Mouse (Mus musculus): ENCODE measurements around the gene Ppp1r9b.
A peak's percentile ranks its signal among the peaks of the same experiment; 100 is the strongest.

Ppp1r9b gene

DNA sequence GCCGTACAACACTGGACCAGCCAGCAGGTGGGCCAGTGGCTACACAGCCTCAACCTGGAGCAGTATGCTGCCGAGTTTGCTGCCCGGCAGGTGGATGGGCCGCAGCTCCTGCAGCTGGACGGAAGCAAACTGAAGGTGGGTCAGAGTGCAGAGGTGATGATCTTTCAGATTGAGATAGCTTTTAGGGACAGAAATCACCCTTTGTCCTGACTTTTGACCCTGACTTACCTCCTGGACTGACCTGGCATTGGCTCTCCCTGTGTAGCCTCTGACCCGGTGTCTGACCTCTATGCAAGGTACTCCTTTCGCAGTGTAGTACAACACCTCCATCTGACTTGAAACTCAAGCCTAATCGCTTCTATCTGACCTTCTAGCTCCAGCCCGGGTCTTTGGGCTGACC lies 32.6 kb downstream of the Ppp1r9b start:
- DNase-seq (ENCODE audit: low spot score): no peak

DNA sequence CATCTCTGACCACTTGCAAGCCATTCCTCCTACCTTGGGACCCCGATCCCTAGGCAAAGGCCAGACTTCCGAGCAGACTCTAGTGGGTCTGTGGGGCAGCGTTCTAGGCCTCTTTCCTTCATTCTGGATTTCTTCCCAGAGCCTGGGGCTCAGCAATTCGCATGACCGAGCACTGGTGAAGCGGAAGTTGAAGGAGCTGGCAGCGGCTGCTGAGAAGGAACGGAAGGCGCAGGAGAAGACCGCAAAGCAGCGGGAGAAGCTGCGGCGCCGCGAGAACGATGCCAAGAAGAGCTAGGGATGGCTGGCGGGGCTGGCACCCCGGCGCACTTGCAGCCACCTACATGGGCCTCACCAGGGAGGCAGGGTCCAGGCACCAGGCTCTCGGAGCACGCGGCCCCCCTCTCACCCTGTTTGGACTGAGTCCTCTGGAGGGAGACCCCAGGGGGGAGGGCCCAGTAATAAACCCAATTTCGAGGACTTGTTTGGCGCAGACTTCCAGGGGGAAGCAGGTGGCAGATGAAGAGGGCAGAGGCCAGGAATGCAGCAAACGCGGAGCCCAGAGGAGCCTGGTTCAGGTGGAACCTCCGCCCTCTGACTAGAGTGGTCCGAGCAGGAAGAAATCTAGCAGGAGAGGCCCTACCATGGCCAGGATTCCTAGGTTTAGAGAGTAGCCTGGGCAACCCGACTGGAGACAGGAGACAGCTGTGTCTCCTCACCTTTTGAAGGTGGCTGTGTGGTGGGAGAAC lies 33.8 kb downstream of the Ppp1r9b start:
- DNase-seq (ENCODE audit: low spot score): no peak

DNA sequence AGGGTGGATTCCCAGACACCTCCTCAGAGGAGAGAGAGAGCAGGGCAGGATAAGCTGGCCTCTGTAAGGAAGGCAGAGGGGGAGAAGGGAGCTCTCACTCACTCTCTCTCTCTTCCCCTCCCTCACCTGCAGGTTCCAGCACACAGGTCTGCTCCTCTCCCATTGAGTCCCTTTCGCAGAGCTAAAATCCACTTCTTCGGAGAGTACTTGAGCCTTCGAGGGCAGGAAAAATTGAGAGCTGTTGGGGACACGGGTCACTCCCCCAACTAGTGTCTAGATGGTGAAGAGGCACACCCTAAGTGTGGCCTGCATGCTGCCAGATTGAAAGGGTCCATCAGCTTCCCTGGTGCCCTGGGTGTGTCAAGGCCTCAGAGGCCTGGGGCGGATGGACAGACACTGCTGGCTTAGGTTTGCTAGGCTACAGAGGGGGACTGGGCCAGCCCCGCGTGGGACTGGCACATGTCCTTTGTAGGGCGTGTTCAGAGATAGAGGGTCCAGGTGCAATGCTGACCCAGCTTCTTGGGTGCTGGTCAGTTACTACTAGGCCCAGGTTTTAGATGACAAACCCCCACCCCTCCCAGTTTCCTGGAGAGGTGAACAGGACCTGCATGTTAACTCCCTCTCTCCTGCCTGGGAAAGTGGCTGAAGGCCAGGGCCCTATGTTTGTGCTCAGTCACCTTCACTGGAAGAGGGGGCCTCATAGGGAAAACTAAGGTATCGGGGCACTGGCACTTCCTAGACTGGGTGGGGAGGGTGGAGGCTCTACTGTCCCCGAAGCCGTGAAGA lies 34.6 kb downstream of the Ppp1r9b start:
- no peak for DNase-seq (ENCODE audit: low spot score)

DNA sequence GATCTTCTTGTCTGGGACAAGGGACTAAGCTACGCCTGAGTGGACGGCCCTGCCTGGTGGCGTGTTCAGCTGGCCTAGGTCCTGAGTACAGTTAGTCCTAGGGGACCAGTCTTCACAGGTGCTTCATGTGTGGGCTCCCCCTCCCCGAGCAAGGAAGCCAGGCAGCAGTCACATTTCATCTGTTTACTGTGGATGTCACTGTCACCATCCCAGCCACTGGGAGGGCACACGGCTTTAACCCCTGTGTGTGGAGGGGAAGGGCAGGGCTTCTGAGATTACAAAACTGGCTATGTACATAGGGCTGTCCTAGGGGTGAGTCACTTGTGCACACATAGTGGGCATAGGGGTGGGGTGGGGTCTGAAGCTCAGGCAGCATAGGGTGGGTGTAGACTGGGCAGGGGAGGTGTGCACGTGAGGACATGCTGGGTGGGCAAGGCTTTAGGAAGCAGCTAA lies 35.3 kb downstream of the Ppp1r9b start:
- DNase-seq (ENCODE audit: low spot score): no peak

DNA sequence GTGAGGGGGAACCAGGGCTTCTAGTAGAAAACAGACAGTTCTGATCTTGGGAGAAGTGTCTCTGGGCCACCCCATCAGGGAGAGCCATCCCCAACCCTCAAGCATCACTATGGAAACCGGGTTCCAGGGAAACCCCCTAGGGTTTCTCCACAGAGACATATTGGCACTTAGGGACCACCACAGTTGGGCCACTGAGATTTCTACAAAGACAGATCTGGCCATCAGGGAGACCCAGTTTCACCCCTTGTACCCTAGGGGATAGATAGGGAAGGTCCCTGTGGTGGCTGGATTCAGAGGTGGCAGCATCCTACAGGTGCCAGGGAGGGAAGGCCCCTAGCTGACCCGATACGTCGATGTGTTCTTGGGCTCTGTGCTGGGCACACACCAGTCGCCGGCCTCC lies 36.0 kb downstream of the Ppp1r9b start:
- DNase-seq (ENCODE audit: low spot score): no peak

DNA sequence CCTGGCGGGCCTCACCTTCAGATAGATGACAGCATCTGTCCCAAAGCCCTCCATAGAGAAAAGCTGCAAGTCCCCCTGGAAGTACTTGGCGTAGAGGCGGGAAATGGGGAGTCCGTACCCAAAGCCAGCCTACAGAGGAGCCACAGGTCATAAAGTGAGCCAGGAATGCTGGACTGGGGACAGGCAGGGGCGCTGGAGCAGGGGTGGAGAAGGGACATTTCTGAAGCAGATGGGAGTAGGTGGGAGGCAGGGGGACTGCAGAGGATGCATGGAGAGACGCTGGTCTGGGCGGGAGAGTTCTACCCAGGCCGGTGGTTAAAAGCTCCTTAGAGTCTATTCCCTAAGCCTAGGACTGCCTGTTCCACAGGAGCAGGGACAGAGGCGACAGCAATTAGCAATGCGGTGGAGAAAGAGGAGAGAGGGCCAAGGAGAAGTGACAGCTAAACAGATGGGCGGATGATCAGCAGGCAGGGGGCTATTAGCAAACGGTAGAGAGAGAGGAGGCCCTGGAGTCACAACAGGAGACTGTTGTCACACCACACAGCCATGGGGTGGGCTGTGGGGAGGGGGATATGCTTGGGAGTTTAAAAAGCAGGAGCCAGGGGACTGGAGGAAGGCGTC lies 37.1 kb downstream of the Ppp1r9b start:
- no peak for DNase-seq (ENCODE audit: low spot score)

DNA sequence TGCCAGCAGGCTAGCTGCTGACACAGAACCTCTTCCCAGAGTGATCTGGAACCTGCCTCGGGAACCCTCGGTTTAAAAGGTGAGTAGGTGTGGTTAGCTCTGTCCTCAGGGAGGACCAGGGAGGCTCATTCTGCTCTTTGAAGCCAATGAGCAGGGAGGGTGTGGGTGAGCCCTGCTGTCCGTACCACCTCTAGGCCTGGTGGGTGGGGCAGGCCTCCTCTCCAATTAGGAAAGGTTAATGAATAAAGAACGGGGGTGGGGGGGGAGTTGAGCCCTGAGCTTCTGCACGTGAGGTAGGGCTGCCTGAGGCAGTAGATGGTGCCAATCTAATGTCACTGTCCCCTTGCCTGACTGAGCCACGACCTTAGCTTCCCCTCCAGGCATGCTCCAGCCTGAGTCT lies 42.1 kb downstream of the Ppp1r9b start:
- DNase-seq (ENCODE audit: low spot score): no peak

DNA sequence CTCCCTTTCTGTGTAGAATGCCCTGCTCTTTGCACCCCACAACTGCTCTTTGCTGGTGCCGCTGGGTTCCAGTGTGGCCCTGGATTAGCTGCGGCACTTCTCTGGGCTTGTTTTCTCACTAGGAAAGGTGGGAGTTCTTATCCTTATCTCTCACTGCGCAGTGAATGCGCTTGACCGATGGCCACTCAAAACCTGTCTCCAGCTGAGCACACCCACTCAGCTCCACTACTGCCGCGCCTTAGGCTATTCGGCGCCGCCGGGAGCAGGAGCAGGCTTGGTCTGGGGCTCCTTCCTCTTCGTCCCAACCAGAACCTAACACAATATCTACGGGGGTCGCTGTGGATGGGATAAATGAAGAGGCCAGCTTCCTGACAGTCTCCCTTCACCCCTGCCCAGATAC lies 42.8 kb downstream of the Ppp1r9b start:
- no peak for DNase-seq (ENCODE audit: low spot score)

DNA sequence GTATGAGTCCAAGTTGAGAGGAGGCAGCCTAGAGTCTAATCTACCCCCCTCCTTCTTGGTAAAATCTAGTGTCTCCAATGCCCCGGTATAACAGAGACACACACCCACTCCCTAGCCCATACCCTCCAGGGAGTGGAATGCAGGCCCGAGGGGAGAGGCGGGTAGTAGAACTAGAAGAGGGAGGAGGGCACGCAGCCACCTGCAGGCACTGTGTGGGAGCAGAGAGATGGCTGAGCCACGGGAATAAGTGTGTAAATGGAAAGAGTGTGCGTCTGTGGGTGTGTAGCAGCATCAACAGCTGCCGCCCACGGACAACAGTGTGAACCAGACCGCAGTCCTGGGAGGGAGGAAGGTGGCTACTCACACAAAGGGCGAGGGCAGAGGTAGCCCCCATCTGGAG lies 44.1 kb downstream of the Ppp1r9b start:
- no peak for DNase-seq (ENCODE audit: low spot score)

DNA sequence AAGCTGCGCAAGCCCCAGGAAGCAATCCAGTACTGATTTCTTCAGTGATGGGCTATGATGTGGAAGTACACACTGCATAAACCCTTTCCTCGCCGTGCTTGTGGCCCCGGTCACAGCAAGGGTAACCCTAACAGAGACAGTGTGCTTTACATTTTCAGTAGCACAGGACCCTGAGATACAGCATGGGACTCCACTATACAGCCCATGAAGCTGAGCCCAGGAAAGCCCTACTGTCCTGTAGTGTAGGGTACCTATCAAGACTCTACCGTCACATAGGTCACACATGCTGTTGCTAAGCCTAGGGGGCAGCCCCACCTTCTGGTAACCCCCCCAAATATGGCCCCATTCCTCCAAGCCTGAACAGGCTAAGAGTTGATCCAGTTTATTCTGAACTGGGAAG lies 45.7 kb downstream of the Ppp1r9b start:
- no peak for DNase-seq (ENCODE audit: low spot score)

DNA sequence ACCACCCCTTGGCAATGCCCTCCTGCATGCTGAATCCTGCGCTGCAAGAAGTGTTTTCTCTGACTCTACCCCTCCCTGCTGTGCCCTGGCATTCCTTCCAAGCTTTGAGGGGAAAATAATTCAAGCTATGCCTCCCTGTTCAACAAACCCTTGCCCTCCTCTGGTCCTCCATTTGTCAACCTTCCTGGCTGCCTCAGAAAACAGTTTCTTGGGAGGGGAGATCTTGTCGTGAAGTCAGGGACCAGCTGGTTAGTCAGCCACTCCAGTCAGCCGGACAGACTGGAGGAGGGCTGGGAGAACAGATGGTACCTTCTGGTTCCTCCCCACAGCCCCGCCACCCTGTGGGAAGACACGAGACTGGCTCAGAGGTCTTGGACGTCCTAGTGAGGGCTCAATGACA lies 46.5 kb downstream of the Ppp1r9b start:
- DNase-seq (ENCODE audit: low spot score): no peak

DNA sequence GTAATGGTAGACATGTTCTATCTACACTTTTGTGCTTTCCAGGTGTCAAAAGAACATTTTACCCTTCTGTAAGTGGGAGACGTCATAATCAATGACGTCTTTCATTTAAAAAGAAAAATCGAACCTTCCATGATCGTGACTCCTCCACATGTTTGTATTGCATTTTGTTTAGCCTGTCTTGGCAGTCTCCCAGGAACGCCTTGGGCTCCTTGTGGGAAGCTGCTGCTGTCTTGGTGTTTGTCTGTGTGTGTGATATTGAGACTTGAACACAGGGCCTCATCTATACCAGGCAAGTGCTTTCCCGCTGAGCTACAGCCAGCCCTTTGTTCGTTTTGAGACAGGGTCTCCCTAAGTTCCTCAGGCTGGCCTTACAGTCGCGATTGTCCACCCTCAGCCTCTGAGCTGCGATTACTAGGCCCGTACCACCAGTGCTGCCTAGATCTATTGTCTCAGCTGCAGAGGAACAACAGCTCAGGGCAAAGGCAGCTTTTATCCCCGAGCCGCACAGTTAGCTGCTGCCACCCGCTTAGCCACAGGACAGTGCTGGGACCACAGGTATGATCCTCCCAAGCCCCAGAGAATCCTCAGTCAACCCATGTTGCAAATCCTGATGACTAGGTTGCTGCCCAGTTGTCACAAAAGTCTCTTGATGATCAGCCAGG lies 47.5 kb downstream of the Ppp1r9b start:
- no peak for DNase-seq (ENCODE audit: low spot score)

DNA sequence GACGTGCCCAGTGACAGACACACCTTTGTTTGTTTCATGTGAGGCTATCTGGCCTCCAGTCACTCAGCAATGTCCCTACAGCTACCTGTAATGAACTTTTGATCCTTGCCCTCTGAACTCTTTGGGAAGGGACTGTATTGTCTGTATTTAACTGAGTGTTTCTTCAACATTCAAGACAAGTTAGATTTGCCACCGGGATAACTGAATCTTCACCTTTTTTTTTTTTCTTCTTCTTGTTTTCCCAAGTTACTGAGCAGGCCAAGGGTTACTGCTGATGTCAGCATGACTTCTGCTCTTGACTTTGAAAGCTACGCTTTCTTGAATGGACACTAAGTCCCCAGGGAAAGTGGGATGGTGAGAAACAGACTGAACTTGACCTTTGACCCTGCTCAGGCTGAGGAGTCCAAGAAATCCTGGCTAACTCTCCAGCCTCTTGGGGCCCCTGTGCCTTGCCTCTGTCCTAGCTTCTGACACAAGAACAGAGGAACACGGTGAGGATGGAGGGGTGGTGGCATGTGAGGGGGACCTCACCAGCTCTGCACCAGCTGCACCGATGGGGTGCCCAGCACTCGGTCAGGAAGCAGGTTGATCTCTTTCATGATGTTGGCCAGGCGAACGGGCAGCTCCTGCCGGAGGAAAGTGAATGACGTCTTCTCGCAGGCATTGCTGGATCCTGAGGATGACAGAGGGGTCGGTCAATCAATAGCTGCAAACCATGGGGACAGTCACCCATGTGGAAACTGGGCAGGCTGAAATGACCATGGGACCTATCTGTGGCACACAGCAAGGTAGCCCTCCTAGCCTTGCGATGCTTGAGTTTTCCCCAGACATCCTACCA lies 48.2 kb downstream of the Ppp1r9b start:
- DNase-seq (ENCODE audit: low spot score): no peak

DNA sequence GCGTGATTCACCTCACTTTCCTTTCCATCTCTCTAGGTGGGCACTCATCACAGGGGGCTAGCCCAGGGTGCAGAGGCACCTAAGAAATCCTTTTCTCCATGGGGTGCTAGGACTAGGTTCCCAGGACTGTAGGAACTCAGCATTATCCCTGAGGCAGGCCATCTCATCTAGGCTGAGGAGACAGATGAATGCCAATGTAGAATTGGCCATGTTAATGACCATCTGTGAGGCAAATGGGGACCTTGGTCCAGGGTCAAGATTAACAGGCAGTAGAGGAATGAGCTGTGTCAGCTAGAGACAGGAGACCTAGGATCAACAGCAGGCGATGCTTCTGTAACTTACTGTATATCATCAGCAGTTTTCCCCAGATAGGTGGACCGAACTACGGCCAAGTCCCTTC lies 48.9 kb downstream of the Ppp1r9b start:
- DNase-seq (ENCODE audit: low spot score): no peak

DNA sequence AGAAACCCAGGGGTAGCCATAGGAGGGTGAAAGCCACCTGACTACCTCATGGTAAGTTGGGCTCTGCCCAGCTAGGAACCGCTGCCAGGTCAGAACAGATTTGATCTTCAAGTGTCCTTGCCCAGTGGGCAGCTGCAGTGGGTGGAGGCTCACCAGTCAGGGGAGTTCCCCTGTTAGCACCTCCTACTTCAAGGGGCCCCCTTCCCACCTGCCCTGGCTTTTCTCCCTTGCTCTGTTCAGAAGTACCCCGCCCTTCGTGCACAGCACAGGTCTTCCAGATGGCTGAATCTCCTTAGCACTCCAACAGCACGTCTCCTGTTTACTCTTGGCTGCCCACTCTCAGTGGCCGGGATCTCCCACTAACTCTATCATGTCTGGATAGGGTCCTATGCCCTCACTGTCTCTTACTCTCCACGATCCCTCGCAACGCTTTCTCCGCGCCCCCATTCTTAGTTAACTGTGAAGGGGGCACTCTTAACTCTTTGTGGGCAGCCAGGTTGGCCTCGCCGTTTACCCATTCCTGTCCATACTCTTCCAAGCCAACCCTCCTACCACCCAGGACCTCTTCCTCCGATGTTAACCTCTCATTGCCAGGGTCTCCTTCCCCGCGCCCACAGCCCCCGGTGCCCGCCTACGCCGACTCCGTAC lies 49.8 kb downstream of the Ppp1r9b start:
- peak; percentile 51 for DNase-seq (ENCODE audit: low spot score)

DNA sequence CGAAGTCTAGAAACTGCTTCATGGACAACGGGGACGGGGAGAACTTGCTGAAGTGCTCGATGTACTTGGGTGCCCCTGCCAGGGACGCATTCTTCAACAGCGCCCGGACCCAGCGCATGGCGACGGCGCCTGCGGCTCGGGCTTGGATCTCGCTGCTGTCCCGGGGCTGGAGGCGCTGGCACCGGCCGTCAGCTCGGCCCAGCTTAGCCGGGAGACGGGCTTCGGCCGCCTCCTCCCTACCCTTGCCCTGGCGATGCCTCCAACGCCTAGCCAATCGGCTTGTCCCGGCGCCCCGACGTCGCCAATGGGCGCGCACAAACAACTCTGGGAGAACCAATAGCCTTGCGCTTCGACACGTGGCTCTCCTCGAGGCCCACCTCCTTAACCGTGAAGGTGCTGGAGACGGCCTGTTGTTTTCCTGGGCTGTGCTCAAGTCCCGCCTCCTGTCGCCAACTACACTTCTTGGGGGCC lies 50.3 kb downstream of the Ppp1r9b start, which contains the start of gene Pdk2:
TSS of gene Pdk2 (minus strand) at position 216 of the 471 bp plus-strand sequence.
- DNase-seq (ENCODE audit: low spot score): peak; percentile 97

DNA sequence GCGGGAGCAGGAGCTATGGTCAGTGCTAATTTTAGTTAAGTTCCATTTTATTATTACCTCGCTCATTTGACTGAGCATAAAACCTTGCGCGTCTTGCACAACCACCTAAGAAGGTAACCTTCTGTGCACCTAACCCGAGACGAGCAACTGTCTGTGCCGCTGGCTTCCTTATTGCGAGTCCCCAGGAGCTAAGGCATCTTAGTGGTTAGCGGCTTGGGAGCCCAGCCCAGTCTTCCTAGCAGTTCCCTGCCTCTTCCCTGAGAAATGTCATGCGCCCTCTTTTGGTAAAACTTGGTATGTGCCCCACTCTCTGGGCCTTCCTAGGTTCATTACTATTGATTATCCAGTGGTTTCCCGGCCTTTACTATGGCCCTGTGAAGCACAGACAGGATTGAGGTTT lies 51.3 kb downstream of the Ppp1r9b start:
- DNase-seq (ENCODE audit: low spot score): peak; percentile 88

DNA sequence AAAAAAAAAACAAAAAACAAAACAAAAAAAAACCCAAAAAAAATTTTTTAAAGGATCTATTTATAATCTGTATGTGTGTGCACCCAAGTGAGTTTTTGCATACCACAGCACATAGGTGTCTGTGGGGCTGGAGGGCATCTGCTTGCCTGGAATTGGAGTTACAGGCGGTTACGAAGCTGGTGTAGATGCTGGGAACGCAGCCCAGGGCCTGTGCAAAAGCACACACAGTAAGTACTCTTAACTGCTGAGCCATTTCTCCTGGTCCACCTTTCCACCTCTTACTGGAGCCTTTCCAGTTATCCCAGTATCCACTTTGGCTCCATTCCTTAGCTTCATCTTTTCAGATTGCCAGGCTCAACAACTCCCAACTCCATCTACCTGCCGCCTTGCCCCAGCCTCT lies 52.2 kb downstream of the Ppp1r9b start:
- no peak for DNase-seq (ENCODE audit: low spot score)

DNA sequence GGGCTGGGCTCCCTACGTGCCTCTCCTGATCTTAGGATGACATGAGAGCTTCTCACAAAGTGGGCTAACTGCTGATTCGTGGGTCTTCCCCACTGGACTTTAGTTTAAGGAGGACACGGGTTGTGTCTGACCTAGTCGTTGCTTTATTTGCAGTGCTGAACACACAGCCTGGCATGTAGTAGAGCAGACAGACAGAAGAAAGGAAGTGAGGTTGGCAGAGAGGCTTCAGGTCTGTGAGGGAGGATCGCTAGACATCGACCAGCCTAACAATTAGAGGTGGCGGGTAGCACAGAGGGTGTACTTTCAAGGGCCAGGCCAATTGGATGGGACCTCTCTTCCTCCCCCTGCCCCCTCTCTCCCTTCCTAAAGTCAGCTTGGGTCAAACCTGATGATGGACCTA lies 52.8 kb downstream of the Ppp1r9b start:
- DNase-seq (ENCODE audit: low spot score): no peak

DNA sequence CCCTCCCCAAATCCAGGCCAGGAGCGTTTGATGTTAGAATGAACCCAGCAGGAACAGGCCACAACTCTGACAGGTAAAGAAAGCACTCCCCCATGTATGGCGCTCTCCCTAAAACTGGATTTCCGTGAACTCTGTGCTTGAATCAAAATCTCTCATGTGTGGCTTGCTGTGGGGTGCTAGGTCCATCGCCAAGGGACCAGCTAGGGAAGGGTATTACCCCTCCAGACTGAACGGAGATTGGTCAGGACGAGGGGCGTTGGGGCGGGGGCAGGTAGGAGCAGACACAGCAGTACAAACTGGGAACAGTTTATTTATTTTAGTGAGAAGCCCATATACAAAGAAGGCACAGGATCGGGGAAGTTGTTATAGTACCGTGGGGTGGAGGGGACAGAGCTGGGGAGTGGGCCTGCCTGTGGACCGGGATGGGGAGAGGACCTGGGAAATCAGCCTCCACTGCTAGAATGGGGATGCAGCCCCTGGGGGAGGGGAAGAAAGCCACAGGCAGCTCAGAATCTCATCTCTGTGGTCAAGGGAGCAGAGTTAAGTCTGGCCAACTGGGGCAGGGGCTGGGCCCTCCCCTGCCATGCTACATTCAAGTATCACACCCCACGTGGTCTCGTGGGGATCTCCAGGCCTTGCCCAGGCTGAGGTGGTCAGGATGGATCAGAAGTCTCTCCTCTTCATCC lies 53.5 kb downstream of the Ppp1r9b start:
- DNase-seq (ENCODE audit: low spot score): no peak
